In genomic region chr19:28772840-28773570, GRCm38 (mm10) we compare ENCODE assay signal across 11 mouse cellular contexts.
DNase-seq lines count a peak whose midpoint lies in the region; ATAC-seq and TF ChIP-seq lines count a peak whose summit lies in the region.
"Had no signal": no experiment of that assay in that cellular context is flagged by ENCODE, and none has a peak within 500 bp of the region (broad histone marks: within the 10 kb centered on the region; RNA-seq: fewer than 3 reads in every experiment).

No protein-coding gene starts in this region.

- H3K4me1 ChIP-seq in lung, postnatal 0 days (ENCODE audit: insufficient read depth, low read depth, low read length): no peaks in the 10 kb centered on the region
- H3K4me1 ChIP-seq in MEL (ENCODE audit: control insufficient read depth in 1 of 2, insufficient read depth in 2 of 2, low read length in 2 of 2): no peaks in the 10 kb centered on the region; a peak in 1 of 4 replicates
- H3K4me1 ChIP-seq: hindbrain, embryonic 12.5 days; lung, embryonic 15.5 days had no signal

- H3K27me3 ChIP-seq in lung, postnatal 0 days (replicated peaks; ENCODE audit: insufficient read depth, low read length): no peaks in the 10 kb centered on the region
- no peaks in the 10 kb centered on the region; a peak in 1 of 4 replicates for H3K27me3 ChIP-seq in MEL (ENCODE audit: control insufficient read depth in 1 of 2, insufficient read depth in 2 of 2, low read length in 2 of 2)
- H3K27me3 ChIP-seq: hindbrain, embryonic 12.5 days; lung, embryonic 15.5 days had no signal

- TF ChIP-seq POLR2A in MEL (IDR thresholded peaks at IDR 0.05; ENCODE audit: control insufficient read depth in 1 of 2, insufficient read depth in 1 of 2, low read depth in 1 of 2, low read length in 2 of 2, poor library complexity in 1 of 2): no peak

- no peak overlapping the region for H3K27ac ChIP-seq in lung, postnatal 0 days (ENCODE audit: low read length)
- no peak overlapping the region for H3K27ac ChIP-seq in MEL (ENCODE audit: control insufficient read depth, low read depth, low read length)
- H3K27ac ChIP-seq: hindbrain, embryonic 12.5 days; lung, embryonic 15.5 days had no signal

- DNase-seq in lung, postnatal 0 days (ENCODE audit: low spot score): peak; percentile 21
- DNase-seq in lung, adult 18-20 months: no peak
- DNase-seq in MEL (ENCODE audit: low read depth, low spot score): peak; percentile 8
- peak; percentile 32 for DNase-seq in induced T-regulatory cell, adult 2 months (ENCODE audit: low read depth)
- DNase-seq in thymus, postnatal 10 days (ENCODE audit: low spot score in 2 of 2): peak; percentile 61 to 71
- no peak for DNase-seq in ovary, postnatal 10 days (ENCODE audit: low spot score)
- DNase-seq in left cerebral cortex, adult 9 months (ENCODE audit: low spot score in 2 of 2): no peak
- DNase-seq: cerebellum, adult 18-20 months; gastrocnemius, postnatal 25 days had no signal

- H3K4me2 ChIP-seq in lung, postnatal 0 days (replicated peaks; ENCODE audit: low read depth, low read length): no peak overlapping the region
- H3K4me2 ChIP-seq: hindbrain, embryonic 12.5 days; lung, embryonic 15.5 days had no signal

- H3K9me3 ChIP-seq in lung, postnatal 0 days (ENCODE audit: low read length): no peaks in the 10 kb centered on the region
- no peaks in the 10 kb centered on the region for H3K9me3 ChIP-seq in MEL (replicated peaks; ENCODE audit: insufficient read depth, low read length)
- H3K9me3 ChIP-seq: hindbrain, embryonic 12.5 days; lung, embryonic 15.5 days had no signal

- 60% methylated on average over 9 of the region's 9 CpGs for WGBS in lung, postnatal 0 days

- H3K79me2 ChIP-seq in MEL (ENCODE audit: control insufficient read depth, insufficient read depth, low read length, poor library complexity): no peaks in the 10 kb centered on the region

- H3K4me3 ChIP-seq in lung, postnatal 0 days (ENCODE audit: low read depth, low read length): no peak overlapping the region
- no peak overlapping the region for H3K4me3 ChIP-seq in MEL (ENCODE audit: control insufficient read depth in 1 of 2, insufficient read depth in 1 of 2, low read depth in 2 of 2, low read length in 2 of 2)
- H3K4me3 ChIP-seq: hindbrain, embryonic 12.5 days; lung, embryonic 15.5 days had no signal

- no peak for TF ChIP-seq EP300 in lung, postnatal 0 days (IDR thresholded peaks at IDR 0.05)
- no peak for TF ChIP-seq EP300 in MEL (IDR thresholded peaks at IDR 0.05; ENCODE audit: low read depth in 1 of 2, low read length in 2 of 2)

- TF ChIP-seq CTCF in lung, postnatal 0 days (IDR thresholded peaks at IDR 0.05): no peak
- no peak for TF ChIP-seq CTCF in MEL (IDR thresholded peaks at IDR 0.05 in 2 of 3, conservative IDR thresholded peaks at IDR 0.05 in 1 of 3; ENCODE audit: control insufficient read depth in 1 of 3, insufficient read depth in 1 of 3, low read depth in 2 of 3, low read length in 3 of 3, poor library complexity in 1 of 3, severe bottlenecking in 1 of 3)

- no peak for TF ChIP-seq RAD21 in MEL (IDR thresholded peaks at IDR 0.05; ENCODE audit: low read depth, low read length)

- H3K36me3 ChIP-seq in lung, postnatal 0 days (ENCODE audit: insufficient read depth, low read length): no peaks in the 10 kb centered on the region
- H3K36me3 ChIP-seq in MEL (ENCODE audit: control insufficient read depth in 1 of 2, insufficient read depth in 2 of 2, low read length in 2 of 2): no peaks in the 10 kb centered on the region
- H3K36me3 ChIP-seq: hindbrain, embryonic 12.5 days; lung, embryonic 15.5 days had no signal

- ATAC-seq in lung, postnatal 0 days: no peak

- no peak overlapping the region for H3K9ac ChIP-seq in lung, postnatal 0 days (replicated peaks; ENCODE audit: low read depth)
- H3K9ac ChIP-seq in MEL (ENCODE audit: control insufficient read depth, low read depth, low read length, poor library complexity, severe bottlenecking): no peak overlapping the region
- H3K9ac ChIP-seq: hindbrain, embryonic 12.5 days; lung, embryonic 15.5 days had no signal

TF ChIP-seq in MEL, 35 proteins besides CTCF, POLR2A, EP300 and RAD21:
- TF ChIP-seq TBP (IDR thresholded peaks at IDR 0.05; ENCODE audit: low read depth, low read length): peak; percentile 60; the same call in 1 of the 2 replicates
- no peak for TF ChIP-seq POLR2AphosphoS2 (IDR thresholded peaks at IDR 0.05; ENCODE audit: low read length)
- TF ChIP-seq USF1 (IDR thresholded peaks at IDR 0.05; ENCODE audit: low read depth, low read length): peak; percentile 45

Comparison
In these comparisons a context has a peak if more than half of its experiments do, and no peak if none do; other contexts are left out.
1. DNase-seq: peak in lung, postnatal 0 days (single experiment), MEL (single experiment), induced T-regulatory cell, adult 2 months (single experiment) and thymus, postnatal 10 days (2 of 2); none in lung, adult 18-20 months (0 of 2), ovary, postnatal 10 days (single experiment) and left cerebral cortex, adult 9 months (0 of 2).